Mouse (Mus musculus): ENCODE measurements around the gene Tcte2. TPM values are rescaled to one million over a fixed set of nuclear protein-coding genes. Genes with fewer than 3 reads are reported as not detected.

Gene Tcte2
- polyA plus RNA-seq, 1 experiment from 2014 or later: 4.4 TPM

GRCm38 (mm10) chr17:13698194-13698593, 63.4 kb downstream of the Tcte2 start:
- Histone ChIP-seq H3K27me3 (replicated peaks) (no peaks in the 10 kb centered on the region), H3K27ac (replicated peaks) (no peak overlapping the region), H3K4me2 (no peak overlapping the region), H3K4me1 (peaks cover 26% of the 10 kb centered on the region), H3K9ac (no peak overlapping the region), H3K9me3 (no peaks in the 10 kb centered on the region), H3K4me3 (no peak overlapping the region), H3K36me3 (no peaks in the 10 kb centered on the region)
- WGBS: 75% methylated on average over 4 of the region's 4 CpGs
- no peak for ATAC-seq (ENCODE audit: extremely low read depth, insufficient number of reproducible peaks, low FRiP score, low TSS enrichment)

GRCm38 (mm10) chr17:13697646-13698045, 64.0 kb downstream of the Tcte2 start:
- Histone ChIP-seq H3K27me3 (replicated peaks) (no peaks in the 10 kb centered on the region), H3K36me3 (no peaks in the 10 kb centered on the region), H3K27ac (replicated peaks) (no peak overlapping the region), H3K9me3 (no peaks in the 10 kb centered on the region), H3K4me3 (no peak overlapping the region), H3K4me1 (peaks cover 24% of the 10 kb centered on the region), H3K4me2 (no peak overlapping the region), H3K9ac (no peak overlapping the region)
- 65% methylated on average over 2 of the region's 2 CpGs for WGBS
- ATAC-seq (ENCODE audit: extremely low read depth, insufficient number of reproducible peaks, low FRiP score, low TSS enrichment): no peak

- ATAC-seq (ENCODE audit: extremely low read depth, insufficient number of reproducible peaks, low FRiP score, low TSS enrichment): no peak
- H3K9ac ChIP-seq: no peak overlapping the region
- no peak overlapping the region for H3K27ac ChIP-seq (replicated peaks)
- 75% methylated on average over 5 of the region's 5 CpGs for WGBS
- H3K27me3 ChIP-seq (replicated peaks): no peaks in the 10 kb centered on the region
- H3K4me3 ChIP-seq: no peak overlapping the region
- no peak overlapping the region for H3K4me2 ChIP-seq
- peaks cover 19% of the 10 kb centered on the region for H3K4me1 ChIP-seq
- H3K9me3 ChIP-seq: no peaks in the 10 kb centered on the region
- H3K36me3 ChIP-seq: no peaks in the 10 kb centered on the region
These were observed 65.7 kb downstream of the Tcte2 start for GRCm38 (mm10) chr17:13695881-13696280.

GRCm38 (mm10) chr17:13695211-13695610, 66.4 kb downstream of the Tcte2 start:
- Histone ChIP-seq H3K27ac (replicated peaks) (no peak overlapping the region), H3K4me1 (peaks cover 12% of the 10 kb centered on the region)
- 87% methylated on average over 2 of the region's 2 CpGs for WGBS

GRCm38 (mm10) chr17:13694181-13694580, 67.4 kb downstream of the Tcte2 start:
- Histone ChIP-seq H3K9ac (no peak overlapping the region; the same call in 1 of the 2 replicates), H3K27ac (replicated peaks) (no peak overlapping the region), H3K4me2 (no peak overlapping the region), H3K4me3 (no peak overlapping the region), H3K36me3 (no peaks in the 10 kb centered on the region), H3K4me1 (peaks cover 2% of the 10 kb centered on the region), H3K27me3 (replicated peaks) (no peaks in the 10 kb centered on the region), H3K9me3 (no peaks in the 10 kb centered on the region)
- ATAC-seq (ENCODE audit: extremely low read depth, insufficient number of reproducible peaks, low FRiP score, low TSS enrichment): no peak
- 67% methylated on average over 1 of the region's 1 CpGs for WGBS

More at GRCm38 (mm10) chr17:13695211-13695610, 66.4 kb downstream of the Tcte2 start:
- no peak overlapping the region for H3K4me3 ChIP-seq
- no peaks in the 10 kb centered on the region for H3K36me3 ChIP-seq
- H3K9ac ChIP-seq: no peak overlapping the region
- H3K4me2 ChIP-seq: no peak overlapping the region
- no peak for ATAC-seq (ENCODE audit: extremely low read depth, insufficient number of reproducible peaks, low FRiP score, low TSS enrichment)
- no peaks in the 10 kb centered on the region for H3K27me3 ChIP-seq (replicated peaks)
- no peaks in the 10 kb centered on the region for H3K9me3 ChIP-seq

- Histone ChIP-seq H3K9me3 (no peaks in the 10 kb centered on the region), H3K9ac (no peak overlapping the region)
These were observed 74.0 kb downstream of the Tcte2 start for GRCm38 (mm10) chr17:13687656-13688055.

GRCm38 (mm10) chr17:13687086-13687485, 74.5 kb downstream of the Tcte2 start:
- H3K9ac ChIP-seq: no peak overlapping the region
- no peak for ATAC-seq (ENCODE audit: extremely low read depth, insufficient number of reproducible peaks, low FRiP score, low TSS enrichment)
- WGBS: 66% methylated on average over 4 of the region's 4 CpGs
- H3K4me2 ChIP-seq: no peak overlapping the region
- no peaks in the 10 kb centered on the region for H3K27me3 ChIP-seq (replicated peaks)
- H3K4me3 ChIP-seq: no peak overlapping the region
- H3K36me3 ChIP-seq: no peaks in the 10 kb centered on the region
- H3K9me3 ChIP-seq: no peaks in the 10 kb centered on the region
- H3K4me1 ChIP-seq: peaks cover 31% of the 10 kb centered on the region
- no peak overlapping the region for H3K27ac ChIP-seq (replicated peaks)

More at GRCm38 (mm10) chr17:13687656-13688055, 74.0 kb downstream of the Tcte2 start:
- ATAC-seq (ENCODE audit: extremely low read depth, insufficient number of reproducible peaks, low FRiP score, low TSS enrichment): no peak
- 68% methylated on average over 1 of the region's 1 CpGs for WGBS
- H3K27me3 ChIP-seq (replicated peaks): no peaks in the 10 kb centered on the region
- H3K4me3 ChIP-seq: no peak overlapping the region
- no peak overlapping the region for H3K27ac ChIP-seq (replicated peaks)
- H3K36me3 ChIP-seq: no peaks in the 10 kb centered on the region
- no peak overlapping the region for H3K4me2 ChIP-seq
- H3K4me1 ChIP-seq: peaks cover 26% of the 10 kb centered on the region

GRCm38 (mm10) chr17:13685621-13686020, 76.0 kb downstream of the Tcte2 start:
- Histone ChIP-seq H3K27ac (replicated peaks) (no peak overlapping the region), H3K9me3 (no peaks in the 10 kb centered on the region), H3K9ac (no peak overlapping the region), H3K27me3 (replicated peaks) (no peaks in the 10 kb centered on the region), H3K4me1 (peaks cover 41% of the 10 kb centered on the region), H3K4me2 (no peak overlapping the region), H3K4me3 (no peak overlapping the region), H3K36me3 (no peaks in the 10 kb centered on the region)
- no peak for ATAC-seq (ENCODE audit: extremely low read depth, insufficient number of reproducible peaks, low FRiP score, low TSS enrichment)
- 82% methylated on average over 3 of the region's 3 CpGs for WGBS

- WGBS: 59% methylated on average over 7 of the region's 7 CpGs
- H3K4me1 ChIP-seq: peaks cover 50% of the 10 kb centered on the region
- no peaks in the 10 kb centered on the region for H3K36me3 ChIP-seq
- H3K27ac ChIP-seq (replicated peaks): peak overlapping the region; percentile 95
- no peak overlapping the region for H3K4me3 ChIP-seq
- H3K9me3 ChIP-seq: no peaks in the 10 kb centered on the region
- H3K9ac ChIP-seq: peak overlapping the region; percentile 81; the same call in 1 of the 2 replicates
- no peak for ATAC-seq (ENCODE audit: extremely low read depth, insufficient number of reproducible peaks, low FRiP score, low TSS enrichment)
- no peak overlapping the region for H3K4me2 ChIP-seq
- H3K27me3 ChIP-seq (replicated peaks): no peaks in the 10 kb centered on the region
These were observed 77.4 kb downstream of the Tcte2 start for GRCm38 (mm10) chr17:13684256-13684655.

- 22% methylated on average over 15 of the region's 15 CpGs for WGBS
- H3K4me3 ChIP-seq: peak overlapping the region; percentile 50
- ATAC-seq (ENCODE audit: extremely low read depth, insufficient number of reproducible peaks, low FRiP score, low TSS enrichment): peak; percentile 68
These were observed 78.0 kb downstream of the Tcte2 start for GRCm38 (mm10) chr17:13683411-13684174.

GRCm38 (mm10) chr17:13683027-13683410, 78.6 kb downstream of the Tcte2 start:
- Histone ChIP-seq H3K9ac (peak overlapping the region; percentile 81), H3K4me1 (peaks cover 52% of the 10 kb centered on the region), H3K4me2 (peak overlapping the region; percentile 65), H3K27me3 (replicated peaks) (no peaks in the 10 kb centered on the region), H3K36me3 (no peaks in the 10 kb centered on the region), H3K27ac (replicated peaks) (peak overlapping the region; percentile 95), H3K4me3 (peak overlapping the region; percentile 50), H3K9me3 (no peaks in the 10 kb centered on the region)
- WGBS: 22% methylated on average over 4 of the region's 4 CpGs
- no peak for ATAC-seq (ENCODE audit: extremely low read depth, insufficient number of reproducible peaks, low FRiP score, low TSS enrichment)

More at GRCm38 (mm10) chr17:13683411-13684174, 78.0 kb downstream of the Tcte2 start:
- H3K4me2 ChIP-seq: peak overlapping the region; percentile 65
- no peaks in the 10 kb centered on the region for H3K36me3 ChIP-seq
- no peaks in the 10 kb centered on the region for H3K27me3 ChIP-seq (replicated peaks)
- H3K27ac ChIP-seq (replicated peaks): peak overlapping the region; percentile 95
- peaks cover 50% of the 10 kb centered on the region for H3K4me1 ChIP-seq
- H3K9ac ChIP-seq: peak overlapping the region; percentile 81
- H3K9me3 ChIP-seq: no peaks in the 10 kb centered on the region
